Mouse (Mus musculus): ENCODE measurements around the gene Emcn. TPM values are rescaled to one million over a fixed set of nuclear protein-coding genes. Genes with fewer than 3 reads are reported as not detected.

The Emcn gene
- total RNA-seq (2023) = not detected

GRCm38 (mm10) chr3:137340938-137341337 lies at the start of gene Emcn:
Emcn (plus strand) TSS chr3:137341067.

Measured in neutrophil, adult 83 days (primary cell).